Mouse (Mus musculus) spleen, adult 2 months (tissue): ENCODE results near the gene P2ry1.

Source experiments
- CTCF ChIP-seq: fragments of 200-500 bp; IDR thresholded peaks from 2 replicates; pipeline ENCODE4 v1.5.1; 2011; ENCODE audit warnings: mild to moderate bottlenecking, inconsistent platforms; ENCODE audit not compliant: insufficient read depth, insufficient read length, insufficient replicate concordance; ENCODE audit errors: extremely low read depth
- POLR2A ChIP-seq: fragments of 200-500 bp; IDR thresholded peaks from 2 replicates; pipeline ENCODE4 v1.6.1; 2011; ENCODE audit warnings: low read depth, low read length, inconsistent platforms

GRCm38 (mm10) chr3:60999715-61000114 is 2.9 kb upstream of the P2ry1 start:
- no peak for TF ChIP-seq CTCF
- TF ChIP-seq POLR2A = no peak
